Mouse (Mus musculus) neural tube, embryonic 12.5 days (tissue): ENCODE measurements around the gene Eci1. TPM values are rescaled to one million over a fixed set of nuclear protein-coding genes. Genes with fewer than 3 reads are reported as not detected.

Experiments used
- ATAC-seq: fragments of 200-750 bp; cut with Nextera tagmentation; 2 replicates; pipeline ENCODE4 v1.8.0; 2017; ENCODE audit warnings: low read depth, mild to moderate bottlenecking, moderate TSS enrichment, moderate library complexity; ENCODE audit not compliant: low FRiP score
- H3K27ac ChIP-seq: fragments of 300-500 bp; sonication (generic); 2 replicates; pipeline ENCODE4 v1.5.1; 2016
- H3K27me3 ChIP-seq: fragments of 300-500 bp; sonication (generic); replicated peaks from 2 replicates; pipeline ENCODE4 v1.6.1; 2016; ENCODE audit warnings: mild to moderate bottlenecking
- H3K36me3 ChIP-seq: fragments of 300-500 bp; sonication (generic); 2 replicates; pipeline ENCODE4 v1.6.1; 2016; ENCODE audit warnings: mild to moderate bottlenecking
- H3K4me1 ChIP-seq: fragments of 300-500 bp; sonication (generic); 2 replicates; pipeline ENCODE4 v1.6.1; 2016
- H3K4me2 ChIP-seq: fragments of 300-500 bp; sonication (generic); replicated peaks from 2 replicates; pipeline ENCODE4 v1.6.1; 2016; ENCODE audit warnings: mild to moderate bottlenecking
- H3K4me3 ChIP-seq: fragments of 300-500 bp; sonication (generic); 2 replicates; pipeline ENCODE4 v1.5.1; 2016
- H3K9ac ChIP-seq: fragments of 300-500 bp; sonication (generic); 2 replicates; pipeline ENCODE4 v1.6.1; 2016; ENCODE audit warnings: mild to moderate bottlenecking
- H3K9me3 ChIP-seq: fragments of 300-500 bp; sonication (generic); 2 replicates; pipeline ENCODE4 v1.6.1; 2016; ENCODE audit warnings: mild to moderate bottlenecking
- WGBS: fragments of 180-500 bp; shearing (Covaris S2); methylation state at CpG from one replicate; pipeline ENCODE4 v1.1.7; 2016; 5-methylcytosine and 5-hydroxymethylcytosine counted together
- polyA plus RNA-seq: library from polyadenylated mRNA; unstranded; fragments of >200 nt; fragmentation: Nextera tagmentation; extraction: Ambion mirVana; gene quantifications from 2 replicates; pipeline ENCODE4 v1.2.1, GENCODE M21; 2016

Gene Eci1
- polyA plus RNA-seq, 1 experiment from 2014 or later, result 67.9 TPM

- no peaks in the 10 kb centered on the region for H3K36me3 ChIP-seq
- H3K27me3 ChIP-seq, result no peaks in the 10 kb centered on the region
- no peaks in the 10 kb centered on the region for H3K4me1 ChIP-seq
- no peak overlapping the region for H3K27ac ChIP-seq
- H3K4me2 ChIP-seq, result no peak overlapping the region
- H3K4me3 ChIP-seq, result no peak overlapping the region
- no peak for ATAC-seq
- no peak overlapping the region for H3K9ac ChIP-seq
- WGBS, result 61% methylated on average over 6 of the region's 6 CpGs
- no peaks in the 10 kb centered on the region for H3K9me3 ChIP-seq
Observed at GRCm38 (mm10) chr17:24463374-24464133, 37.1 kb downstream of the Eci1 start.

GRCm38 (mm10) chr17:24468636-24469246, 42.3 kb downstream of the Eci1 start:
- 89% methylated on average over 5 of the region's 5 CpGs for WGBS

GRCm38 (mm10) chr17:24469336-24469909, 43.0 kb downstream of the Eci1 start:
- H3K4me3 ChIP-seq, result peak overlapping the region; percentile 84
- ATAC-seq, result peak; percentile 4
- H3K9ac ChIP-seq, result peak overlapping the region; percentile 88; the same call in 1 of the 2 replicates
- H3K27ac ChIP-seq, result peak overlapping the region; percentile 57; the same call in 1 of the 2 replicates
- peaks cover 36% of the 10 kb centered on the region for H3K4me1 ChIP-seq
- no peaks in the 10 kb centered on the region for H3K27me3 ChIP-seq
- peaks cover 10% of the 10 kb centered on the region for H3K36me3 ChIP-seq
- 19% methylated on average over 7 of the region's 7 CpGs for WGBS
- peak overlapping the region; percentile 100 for H3K4me2 ChIP-seq
- no peaks in the 10 kb centered on the region for H3K9me3 ChIP-seq

More at GRCm38 (mm10) chr17:24468636-24469246, 42.3 kb downstream of the Eci1 start:
- no peak for ATAC-seq
- no peak overlapping the region for H3K9ac ChIP-seq
- H3K27ac ChIP-seq, result no peak overlapping the region
- H3K4me3 ChIP-seq, result no peak overlapping the region
- H3K36me3 ChIP-seq, result peaks cover 3% of the 10 kb centered on the region
- no peaks in the 10 kb centered on the region for H3K9me3 ChIP-seq
- no peaks in the 10 kb centered on the region for H3K27me3 ChIP-seq
- H3K4me2 ChIP-seq, result no peak overlapping the region
- H3K4me1 ChIP-seq, result peaks cover 30% of the 10 kb centered on the region

DNA sequence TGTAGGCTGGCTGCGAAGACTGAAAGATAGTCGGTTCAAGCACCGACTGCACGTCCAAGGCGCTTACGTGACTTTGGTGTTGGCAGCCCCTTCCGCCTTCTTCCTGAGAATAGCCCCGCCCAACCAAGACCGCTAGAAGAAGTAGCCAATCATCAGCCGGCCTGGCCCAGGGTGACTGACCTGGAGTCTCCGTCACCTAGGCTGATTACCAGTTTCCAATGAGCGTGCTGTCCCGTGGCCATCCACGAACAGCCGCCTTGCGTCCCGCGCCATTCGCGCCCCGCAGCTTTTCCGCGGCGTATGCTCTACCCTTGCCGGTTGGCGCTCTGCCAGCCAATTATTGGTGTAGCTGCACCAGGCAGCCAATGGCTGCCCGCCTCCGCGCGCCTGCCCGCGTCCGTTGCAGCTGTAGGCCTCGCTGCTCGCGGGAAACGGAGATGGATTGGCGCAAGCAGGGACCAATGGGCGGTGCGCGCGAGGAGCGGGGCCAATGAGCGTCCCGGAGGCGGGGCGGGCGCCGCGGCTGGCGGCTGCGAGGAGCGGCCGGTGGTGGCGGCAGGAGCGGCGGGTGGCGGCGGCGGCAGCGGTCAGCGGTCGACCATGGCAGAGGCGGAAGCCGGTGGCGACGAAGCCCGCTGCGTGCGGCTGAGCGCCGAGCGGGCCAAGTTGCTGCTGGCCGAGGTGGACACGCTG, 43.6 kb downstream of the Eci1 start, which contains the start of the genes E4f1 and Pgp:
Gene E4f1, minus strand, starts transcription at position 404 of the 693 bp plus-strand sequence.
Gene Pgp, plus strand, starts transcription at position 483 of the 693 bp plus-strand sequence.
- under 1% methylated on average over 75 of the region's 75 CpGs for WGBS
- Histone ChIP-seq H3K27ac (peak within 1 kb of the TSS; percentile 68; the same call in 1 of the 2 replicates), H3K9ac (peak within 1 kb of the TSS; percentile 88), H3K4me2 (peak within 1 kb of the TSS; percentile 100), H3K4me1 (peaks cover 36% of the 10 kb centered on the region), H3K9me3 (no peaks in the 10 kb centered on the region), H3K36me3 (peaks cover 16% of the 10 kb centered on the region), H3K27me3 (no peaks in the 10 kb centered on the region), H3K4me3 (peak within 1 kb of the TSS; percentile 84)
- ATAC-seq, result peak; percentile 98

DNA sequence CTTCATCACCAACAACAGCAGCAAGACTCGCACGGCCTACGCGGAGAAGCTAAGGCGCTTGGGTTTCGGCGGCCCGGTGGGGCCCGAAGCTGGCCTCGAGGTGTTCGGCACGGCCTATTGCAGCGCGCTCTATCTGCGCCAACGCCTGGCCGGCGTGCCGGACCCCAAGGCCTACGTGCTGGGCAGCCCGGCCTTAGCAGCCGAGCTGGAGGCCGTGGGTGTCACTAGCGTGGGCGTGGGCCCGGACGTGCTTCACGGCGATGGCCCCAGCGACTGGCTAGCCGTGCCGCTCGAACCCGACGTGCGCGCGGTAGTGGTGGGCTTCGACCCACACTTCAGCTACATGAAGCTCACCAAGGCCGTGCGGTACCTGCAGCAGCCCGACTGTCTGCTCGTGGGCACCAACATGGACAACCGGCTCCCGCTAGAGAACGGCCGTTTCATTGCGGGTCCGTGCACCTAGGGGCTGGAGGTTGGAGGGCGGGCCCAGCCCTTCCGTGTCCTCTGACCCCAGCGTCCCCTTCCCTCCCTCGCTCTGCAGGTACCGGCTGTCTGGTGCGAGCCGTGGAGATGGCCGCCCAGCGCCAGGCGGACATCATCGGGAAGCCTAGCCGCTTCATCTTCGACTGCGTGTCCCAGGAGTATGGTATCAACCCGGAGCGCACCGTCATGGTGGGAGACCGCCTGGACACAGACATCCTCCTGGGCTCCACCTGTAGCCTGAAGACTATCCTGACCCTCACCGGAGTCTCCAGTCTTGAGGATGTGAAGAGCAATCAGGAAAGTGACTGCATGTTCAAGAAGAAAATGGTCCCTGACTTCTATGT, 44.5 kb downstream of the Eci1 start:
- peak overlapping the region; percentile 84 for H3K4me3 ChIP-seq
- H3K27ac ChIP-seq, result peak overlapping the region; percentile 68; the same call in 1 of the 2 replicates
- peaks cover 25% of the 10 kb centered on the region for H3K36me3 ChIP-seq
- no peaks in the 10 kb centered on the region for H3K9me3 ChIP-seq
- H3K4me1 ChIP-seq, result peaks cover 36% of the 10 kb centered on the region
- H3K9ac ChIP-seq, result peak overlapping the region; percentile 88
- no peaks in the 10 kb centered on the region for H3K27me3 ChIP-seq
- ATAC-seq, result peak; percentile 43
- peak overlapping the region; percentile 100 for H3K4me2 ChIP-seq
- under 1% methylated on average over 68 of the region's 68 CpGs for WGBS

DNA sequence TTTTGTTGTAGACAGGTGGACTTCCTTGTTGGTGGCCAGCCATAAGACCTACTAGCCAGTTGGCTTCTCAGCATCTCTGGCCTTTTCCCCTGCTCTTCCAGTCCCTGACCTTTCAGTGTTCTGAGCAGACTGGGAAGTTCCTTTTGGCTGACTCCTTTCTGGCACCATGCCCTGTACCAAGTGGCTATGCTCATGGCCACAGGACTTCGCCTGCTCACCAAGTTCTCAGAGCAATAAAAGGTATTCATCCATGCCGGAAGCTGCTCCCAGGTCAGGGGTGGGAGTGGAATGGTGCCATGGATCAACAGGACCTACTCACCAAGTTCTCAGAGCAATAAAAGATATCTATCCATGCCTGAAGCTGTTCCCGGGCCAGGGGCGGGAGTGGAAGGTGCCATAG, 46.1 kb downstream of the Eci1 start:
- H3K4me3 ChIP-seq, result peak overlapping the region; percentile 13; the same call in 1 of the 2 replicates
- WGBS, result 74% methylated on average over 4 of the region's 4 CpGs
- H3K9ac ChIP-seq, result no peak overlapping the region
- peaks cover 36% of the 10 kb centered on the region for H3K4me1 ChIP-seq
- H3K36me3 ChIP-seq, result peaks cover 38% of the 10 kb centered on the region
- ATAC-seq, result no peak
- H3K27me3 ChIP-seq, result no peaks in the 10 kb centered on the region
- no peaks in the 10 kb centered on the region for H3K9me3 ChIP-seq
- H3K27ac ChIP-seq, result no peak overlapping the region
- H3K4me2 ChIP-seq, result peak overlapping the region; percentile 100

- Histone ChIP-seq H3K4me2 (peak within 1 kb of the TSS; percentile 100), H3K9ac (no peak within 1 kb of the TSS), H3K27me3 (no peaks in the 10 kb centered on the region), H3K4me1 (peaks cover 45% of the 10 kb centered on the region), H3K4me3 (no peak within 1 kb of the TSS), H3K9me3 (no peaks in the 10 kb centered on the region), H3K27ac (no peak within 1 kb of the TSS), H3K36me3 (peaks cover 38% of the 10 kb centered on the region)
- no peak for ATAC-seq
- 73% methylated on average over 6 of the region's 6 CpGs for WGBS
Observed at GRCm38 (mm10) chr17:24473612-24474275, 47.3 kb downstream of the Eci1 start, which contains the start of gene Bricd5. Bricd5 (plus strand) TSS chr17:24473884.

GRCm38 (mm10) chr17:24474557-24474956, 48.1 kb downstream of the Eci1 start:
- no peak overlapping the region for H3K4me3 ChIP-seq
- no peaks in the 10 kb centered on the region for H3K27me3 ChIP-seq
- H3K27ac ChIP-seq, result no peak overlapping the region
- no peaks in the 10 kb centered on the region for H3K9me3 ChIP-seq
- peaks cover 38% of the 10 kb centered on the region for H3K36me3 ChIP-seq
- 77% methylated on average over 5 of the region's 5 CpGs for whole genome bisulfite sequencing
- peaks cover 45% of the 10 kb centered on the region for H3K4me1 ChIP-seq
- ATAC-seq, result no peak
- H3K4me2 ChIP-seq, result no peak overlapping the region
- H3K9ac ChIP-seq, result no peak overlapping the region

DNA sequence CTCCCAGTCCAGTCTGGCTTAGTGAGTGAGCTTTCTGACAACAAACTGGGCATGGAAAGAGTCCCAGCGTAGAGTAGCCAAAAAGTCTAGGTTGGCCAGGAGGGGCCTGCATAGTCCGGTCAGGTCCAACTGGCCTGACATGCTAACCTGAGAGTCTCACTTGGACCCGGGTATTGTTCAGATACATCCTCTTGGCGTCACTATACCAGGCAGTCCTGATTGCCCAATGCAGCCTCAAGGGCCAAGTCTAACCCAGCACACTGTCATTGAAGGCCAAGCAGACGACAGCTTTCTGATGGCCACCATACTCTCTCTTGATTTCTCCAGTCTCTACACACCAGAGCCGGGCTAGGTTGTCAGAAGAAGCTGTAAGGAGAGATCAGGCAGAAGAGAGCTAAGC, 49.1 kb downstream of the Eci1 start:
- Histone ChIP-seq H3K9me3 (no peaks in the 10 kb centered on the region), H3K4me3 (no peak overlapping the region), H3K27ac (no peak overlapping the region), H3K36me3 (peaks cover 38% of the 10 kb centered on the region), H3K9ac (no peak overlapping the region), H3K4me2 (no peak overlapping the region), H3K4me1 (peaks cover 48% of the 10 kb centered on the region), H3K27me3 (no peaks in the 10 kb centered on the region)
- WGBS, result 90% methylated on average over 6 of the region's 6 CpGs
- no peak for ATAC-seq

- ATAC-seq, result no peak
- Histone ChIP-seq H3K27me3 (no peaks in the 10 kb centered on the region), H3K9me3 (no peaks in the 10 kb centered on the region), H3K36me3 (peaks cover 38% of the 10 kb centered on the region), H3K9ac (no peak overlapping the region), H3K4me1 (peaks cover 43% of the 10 kb centered on the region), H3K4me3 (no peak overlapping the region), H3K4me2 (no peak overlapping the region), H3K27ac (no peak overlapping the region)
- WGBS, result 96% methylated on average over 10 of the region's 10 CpGs
Observed at GRCm38 (mm10) chr17:24476022-24476776, 49.8 kb downstream of the Eci1 start.
